Mouse (Mus musculus) embryonic facial prominence, embryonic 11.5 days (tissue): ENCODE data around the gene Aida. TPM values are rescaled to one million over a fixed set of nuclear protein-coding genes. Genes with fewer than 3 reads are reported as not detected.
"Not testable (repeated sequence)": the region's sequence is repeated elsewhere in the genome, so short reads cannot be mapped to it uniquely, and the experiment has no call there.

Experiments used
- ATAC-seq: fragments of 200-750 bp; cut with Nextera tagmentation; replicated peaks from 2 replicates; pipeline ENCODE4 v1.8.0; 2017; ENCODE audit warnings: low read depth; ENCODE audit not compliant: insufficient number of reproducible peaks, low FRiP score, low TSS enrichment
- DNase-seq: peaks from one replicate; pipeline ENCODE4 v3.0.0-alpha.2; 2015; ENCODE audit warnings: low spot score
- H3K27ac ChIP-seq: fragments of 300-500 bp; sonication (generic); replicated peaks from 2 replicates; pipeline ENCODE4 v1.5.1; 2014; ENCODE audit warnings: mild to moderate bottlenecking, low read depth, low read length, control low read depth
- H3K27me3 ChIP-seq: fragments of 300-500 bp; sonication (generic); 2 replicates; pipeline ENCODE4 v1.6.1; 2014; ENCODE audit warnings: mild to moderate bottlenecking, low read length, moderate library complexity, mixed read lengths; ENCODE audit not compliant: control insufficient read depth, insufficient read depth
- H3K36me3 ChIP-seq: fragments of 300-500 bp; sonication (generic); replicated peaks from 2 replicates; pipeline ENCODE4 v1.6.1; 2014; ENCODE audit warnings: low read depth, mild to moderate bottlenecking, low read length, moderate library complexity, mixed read lengths; ENCODE audit not compliant: control insufficient read depth, insufficient read depth
- H3K4me1 ChIP-seq: fragments of 300-500 bp; sonication (generic); 2 replicates; pipeline ENCODE4 v1.6.1; 2014; ENCODE audit warnings: low read length, mixed read lengths; ENCODE audit not compliant: control insufficient read depth, insufficient read depth
- H3K4me2 ChIP-seq: fragments of 300-500 bp; sonication (generic); 2 replicates; pipeline ENCODE4 v1.6.1; 2014; ENCODE audit warnings: low read depth, mild to moderate bottlenecking, control low read depth, low read length, moderate library complexity
- H3K4me3 ChIP-seq: fragments of 300-500 bp; sonication (generic); 2 replicates; pipeline ENCODE4 v1.5.1; 2014; ENCODE audit warnings: low read depth, low read length, control low read depth
- H3K9ac ChIP-seq: fragments of 300-500 bp; sonication (generic); replicated peaks from 2 replicates; pipeline ENCODE4 v1.6.1; 2014; ENCODE audit warnings: mild to moderate bottlenecking, control low read depth, low read length
- H3K9me3 ChIP-seq: fragments of 300-500 bp; sonication (generic); replicated peaks from 2 replicates; pipeline ENCODE4 v1.6.1; 2016; ENCODE audit warnings: mild to moderate bottlenecking, low read length, inconsistent platforms, mixed read lengths; ENCODE audit not compliant: control insufficient read depth
- WGBS: fragments of 180-500 bp; shearing (Covaris S2); extraction: QIAGEN DNeasy Blood & Tissue Kit; methylation state at CpG from one replicate; pipeline ENCODE4 v1.1.7; 2014; 5-methylcytosine and 5-hydroxymethylcytosine counted together
- polyA plus RNA-seq: library from polyadenylated mRNA; unstranded; fragments of >200 nt; fragmentation: Nextera tagmentation; extraction: Ambion mirVana; gene quantifications from 2 replicates; pipeline ENCODE4 v1.2.1, GENCODE M21; 2014

Gene Aida
- polyA plus RNA-seq, 1 experiment from 2014 or later, result 40.9 TPM

DNA sequence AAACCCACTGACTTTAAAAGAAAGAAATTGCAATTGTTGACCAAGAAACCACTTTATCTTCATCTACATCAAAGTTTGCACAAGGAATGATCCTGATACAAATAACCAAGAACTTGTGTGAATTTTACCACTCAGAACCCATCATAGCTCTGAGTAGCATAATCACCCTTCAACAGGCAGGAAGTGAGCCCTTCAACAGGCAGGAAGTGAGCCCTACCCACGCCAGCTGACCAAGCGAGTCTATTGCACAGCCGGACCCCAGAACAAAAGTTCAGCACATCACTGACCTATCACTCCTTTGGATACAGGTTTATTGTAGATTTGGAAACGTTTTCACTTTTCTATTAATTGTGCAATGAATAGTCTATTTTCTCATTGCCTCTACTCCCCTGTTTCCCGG, 26.1 kb downstream of the Aida start:
- H3K9me3 ChIP-seq, H3K4me3 ChIP-seq, H3K27ac ChIP-seq, ATAC-seq, H3K4me1 ChIP-seq, H3K4me2 ChIP-seq, H3K27me3 ChIP-seq, DNase-seq, H3K9ac ChIP-seq: not testable (repeated sequence)
- H3K36me3 ChIP-seq, result peaks cover 12% of the 10 kb centered on the region
- 82% methylated on average over 5 of the region's 5 CpGs for WGBS

- H3K27ac ChIP-seq, result no peak overlapping the region
- no peaks in the 10 kb centered on the region for H3K9me3 ChIP-seq
- 96% methylated on average over 2 of the region's 2 CpGs for WGBS
- H3K27me3 ChIP-seq, result no peaks in the 10 kb centered on the region
- H3K9ac ChIP-seq, result no peak overlapping the region
- H3K4me3 ChIP-seq, result no peak overlapping the region
- no peak for DNase-seq
- H3K36me3 ChIP-seq, result peaks cover 12% of the 10 kb centered on the region
- ATAC-seq, result no peak
- H3K4me2 ChIP-seq, result no peak overlapping the region
- no peaks in the 10 kb centered on the region for H3K4me1 ChIP-seq
Measured at GRCm38 (mm10) chr1:183323923-183324322, 27.5 kb downstream of the Aida start.

- no peaks in the 10 kb centered on the region for H3K9me3 ChIP-seq
- WGBS, result 93% methylated on average over 6 of the region's 6 CpGs
- no peak overlapping the region for H3K4me3 ChIP-seq
- no peaks in the 10 kb centered on the region for H3K4me1 ChIP-seq
- ATAC-seq, result no peak
- DNase-seq, result no peak
- peaks cover 12% of the 10 kb centered on the region for H3K36me3 ChIP-seq
- no peak overlapping the region for H3K4me2 ChIP-seq
- no peak overlapping the region for H3K9ac ChIP-seq
- H3K27me3 ChIP-seq, result no peaks in the 10 kb centered on the region
- H3K27ac ChIP-seq, result no peak overlapping the region
Measured at GRCm38 (mm10) chr1:183324433-183324832, 28.0 kb downstream of the Aida start.

- DNase-seq (no peak), ATAC-seq (no peak)
- Histone ChIP-seq H3K27ac (no peak overlapping the region), H3K9ac (no peak overlapping the region), H3K27me3 (no peaks in the 10 kb centered on the region), H3K4me2 (no peak overlapping the region), H3K9me3 (no peaks in the 10 kb centered on the region), H3K4me1 (no peaks in the 10 kb centered on the region), H3K36me3 (peaks cover 23% of the 10 kb centered on the region), H3K4me3 (no peak overlapping the region)
- 91% methylated on average over 8 of the region's 8 CpGs for WGBS
Measured at GRCm38 (mm10) chr1:183327171-183327570, 30.8 kb downstream of the Aida start.

DNA sequence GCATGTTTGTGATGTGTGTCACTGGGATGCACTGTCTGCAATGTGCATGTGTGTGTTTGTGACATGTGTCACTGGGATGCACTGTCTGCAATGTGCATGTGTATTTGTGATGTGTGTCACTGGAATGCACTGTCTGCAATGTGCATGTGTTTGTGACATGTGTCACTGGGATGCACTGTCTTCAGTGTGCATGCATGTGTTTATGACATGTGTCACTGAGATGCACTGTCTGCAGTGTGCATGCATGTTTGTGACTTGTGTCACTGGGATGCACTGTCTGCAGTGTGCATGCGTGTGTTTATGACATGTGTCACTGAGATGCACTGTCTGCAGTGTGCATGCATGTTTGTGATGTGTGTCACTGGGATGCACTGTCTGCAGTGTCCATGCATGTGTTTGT, 46.5 kb downstream of the Aida start:
- not testable (repeated sequence) for H3K9ac ChIP-seq, H3K4me2 ChIP-seq, H3K4me1 ChIP-seq, H3K9me3 ChIP-seq, H3K27ac ChIP-seq, DNase-seq, H3K36me3 ChIP-seq, H3K4me3 ChIP-seq, H3K27me3 ChIP-seq, ATAC-seq
- WGBS, result 95% methylated on average over 1 of the region's 1 CpGs

- peak; percentile 79 for DNase-seq
- peak overlapping the region; percentile 85 for H3K9ac ChIP-seq
- H3K27ac ChIP-seq, result no peak overlapping the region; the same call in 1 of the 2 replicates
- H3K4me3 ChIP-seq, result peak overlapping the region; percentile 93
- peak overlapping the region; percentile 94 for H3K4me2 ChIP-seq
- no peaks in the 10 kb centered on the region; the same call in 1 of the 2 replicates for H3K36me3 ChIP-seq
- under 1% methylated on average over 72 of the region's 72 CpGs for WGBS
- H3K4me1 ChIP-seq, result no peaks in the 10 kb centered on the region
- no peaks in the 10 kb centered on the region for H3K9me3 ChIP-seq
- peak; percentile 92 for ATAC-seq
- H3K27me3 ChIP-seq, result no peaks in the 10 kb centered on the region
Measured at GRCm38 (mm10) chr1:183344886-183345816, 48.8 kb downstream of the Aida start.

DNA sequence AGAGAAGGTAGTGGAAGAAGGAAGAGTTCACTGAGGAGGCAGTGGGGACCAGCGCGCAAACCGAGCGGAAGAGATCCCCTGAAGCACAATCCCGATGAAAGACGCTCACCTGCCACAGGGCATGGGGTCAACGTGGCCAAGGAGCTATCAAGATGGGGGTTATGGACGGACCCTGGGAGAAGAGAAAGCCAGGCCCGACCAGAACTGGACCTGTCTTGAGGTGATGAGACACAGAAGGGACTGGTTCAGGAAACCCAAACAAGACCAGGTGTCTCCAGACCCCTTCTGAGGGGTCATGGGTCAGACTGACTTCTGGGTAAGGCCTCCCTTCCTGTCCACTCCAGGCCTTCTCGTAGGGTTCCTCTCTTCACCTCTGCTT, 49.4 kb downstream of the Aida start:
- peak; percentile 6; the same call in 1 of the 2 replicates for ATAC-seq
- 4% methylated on average over 10 of the region's 10 CpGs for WGBS

GRCm38 (mm10) chr1:183349840-183350239, 53.5 kb downstream of the Aida start:
- no peak overlapping the region for H3K4me3 ChIP-seq
- no peaks in the 10 kb centered on the region for H3K4me1 ChIP-seq
- H3K27ac ChIP-seq, result no peak overlapping the region
- peak; percentile 83 for DNase-seq
- H3K36me3 ChIP-seq, result 0 out of 2 replicates have a peak, but pooled peaks cover 2% of the 10 kb centered on the region
- no peak for ATAC-seq
- H3K9me3 ChIP-seq, result no peaks in the 10 kb centered on the region
- no peaks in the 10 kb centered on the region for H3K27me3 ChIP-seq
- no peak overlapping the region for H3K9ac ChIP-seq
- WGBS, result 34% methylated on average over 6 of the region's 6 CpGs
- no peak overlapping the region for H3K4me2 ChIP-seq

More for the DNA sequence above, 49.4 kb downstream of the Aida start:
- peak overlapping the region; percentile 93 for H3K4me3 ChIP-seq
- peak overlapping the region; percentile 94 for H3K4me2 ChIP-seq
- peak overlapping the region; percentile 85 for H3K9ac ChIP-seq
- no peaks in the 10 kb centered on the region for H3K4me1 ChIP-seq
- no peaks in the 10 kb centered on the region for H3K9me3 ChIP-seq
- H3K27me3 ChIP-seq, result no peaks in the 10 kb centered on the region
- H3K36me3 ChIP-seq, result no peaks in the 10 kb centered on the region; the same call in 1 of the 2 replicates
- H3K27ac ChIP-seq, result no peak overlapping the region
- no peak for DNase-seq
